Mouse (Mus musculus) CD4-positive helper T cell, adult 2 months (primary cell): ENCODE measurements around the gene Gm21190.
"Not testable (repeated sequence)": the region's sequence is repeated elsewhere in the genome, so short reads cannot be mapped to it uniquely, and the experiment has no call there.

Source experiments
- DNase-seq: peaks from one replicate; pipeline ENCODE4 v3.0.0-alpha.2; 2012; ENCODE audit warnings: low read depth, missing footprints, low spot score

The Gm21190 gene

GRCm38 (mm10) chr5:15490934-15491333, 38.1 kb downstream of the Gm21190 start:
- DNase-seq: not testable (repeated sequence)

DNA sequence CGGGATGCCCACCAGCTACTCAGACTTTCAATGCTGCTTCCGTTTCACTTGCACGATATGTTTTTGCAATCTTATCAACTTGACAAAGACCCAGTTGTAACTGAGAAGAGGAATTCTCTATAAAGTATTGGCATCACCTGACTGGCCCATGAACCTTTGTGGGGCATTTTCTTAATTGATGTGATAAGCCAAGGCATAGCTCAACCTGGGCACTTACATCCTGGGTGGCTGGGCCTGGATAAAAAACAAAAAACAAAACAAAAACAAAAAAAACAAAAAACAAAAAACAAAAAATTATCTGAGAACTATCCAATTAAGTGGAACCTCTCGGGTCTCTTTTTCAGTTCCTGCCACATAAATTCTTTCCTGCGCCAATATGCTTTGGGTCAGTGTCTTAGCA, 40.3 kb downstream of the Gm21190 start:
- DNase-seq: no peak

DNA sequence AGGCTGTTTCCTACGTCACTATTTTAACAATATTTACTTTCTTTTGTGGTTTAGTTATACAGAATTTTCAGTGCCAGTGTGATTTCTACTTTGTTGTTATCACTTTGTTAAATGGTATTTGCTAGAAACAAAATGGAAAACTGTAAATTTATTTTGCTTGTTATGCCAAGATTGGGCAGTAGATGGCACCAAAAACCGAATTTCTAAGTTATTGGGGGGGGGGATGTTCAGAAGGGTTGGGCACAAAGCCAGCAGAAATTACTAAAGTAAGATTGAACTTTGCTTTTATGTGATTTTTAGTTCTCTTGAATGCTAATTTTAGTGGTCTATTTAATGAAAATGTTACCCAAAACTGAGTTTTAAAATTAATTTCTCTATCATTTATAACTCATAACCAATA, 44.4 kb downstream of the Gm21190 start:
- not testable (repeated sequence) for DNase-seq

GRCm38 (mm10) chr5:15483576-15483975, 45.4 kb downstream of the Gm21190 start:
- not testable (repeated sequence) for DNase-seq

DNA sequence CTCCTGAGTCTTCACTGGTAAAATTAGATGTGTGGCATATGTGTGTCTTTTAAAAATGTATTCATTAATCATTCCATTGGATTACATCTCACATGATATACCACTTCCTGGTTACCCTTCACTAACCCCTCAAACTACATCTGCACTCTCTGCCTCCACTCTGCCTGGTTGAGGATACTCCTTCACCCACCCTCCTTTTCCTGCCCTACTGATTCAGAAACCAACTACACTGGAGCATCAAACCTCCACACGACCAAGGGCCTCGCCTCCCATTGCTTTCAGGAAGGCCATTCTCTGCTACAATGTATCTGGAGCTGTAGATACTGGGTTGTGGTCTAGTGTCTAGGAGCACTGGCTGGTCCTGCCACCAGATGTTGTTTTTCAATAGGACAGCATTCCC, 46.2 kb downstream of the Gm21190 start:
- not testable (repeated sequence) for DNase-seq

GRCm38 (mm10) chr5:15476423-15476822, 52.6 kb downstream of the Gm21190 start, which contains the start of gene Gm21149:
Gene Gm21149, minus strand, starts transcription at chr5:15476523.
- not testable (repeated sequence) for DNase-seq
